Mouse (Mus musculus): ENCODE results near the gene Fancc. TPM values are rescaled to one million over a fixed set of nuclear protein-coding genes. Genes with fewer than 3 reads are reported as not detected.

Fancc gene
- polyA plus RNA-seq, 1 experiment from 2014 or later: 21.8 TPM

DNA sequence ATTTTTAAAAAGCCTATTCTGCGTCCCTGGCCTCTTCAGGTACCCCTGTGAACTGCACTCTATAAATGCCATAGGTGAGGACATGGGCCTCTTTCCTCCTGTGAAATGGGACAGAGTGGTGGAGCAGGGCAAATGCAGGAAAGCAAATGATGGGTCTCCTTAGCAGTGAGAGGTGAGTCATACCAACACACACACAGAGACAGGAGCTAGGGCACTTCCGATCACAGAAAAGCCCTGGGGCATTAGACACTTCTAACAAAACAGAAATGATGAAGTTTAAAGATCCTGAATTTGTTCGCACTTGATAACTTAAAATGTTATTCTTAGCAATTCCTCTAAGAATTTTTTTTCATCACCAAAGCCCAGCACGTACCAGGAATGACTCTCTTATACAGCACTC lies 157.1 kb downstream of the Fancc start:
- H3K27ac ChIP-seq (replicated peaks; ENCODE audit: low read depth, low read length): no peak overlapping the region
- WGBS: 78% methylated on average over 4 of the region's 4 CpGs
- DNase-seq (ENCODE audit: low spot score) (no peak), ATAC-seq (replicated peaks; ENCODE audit: insufficient number of reproducible peaks, low FRiP score, low TSS enrichment, low read depth) (no peak)
- H3K36me3 ChIP-seq (replicated peaks; ENCODE audit: control insufficient read depth, insufficient read depth, low read depth, low read length): no peaks in the 10 kb centered on the region
- no peaks in the 10 kb centered on the region for H3K27me3 ChIP-seq (ENCODE audit: control insufficient read depth, insufficient read depth, low read length)
- no peaks in the 10 kb centered on the region; the same call in 1 of the 2 replicates for H3K4me1 ChIP-seq (ENCODE audit: control insufficient read depth, insufficient read depth, low read length)
- H3K9ac ChIP-seq (replicated peaks; ENCODE audit: low read length): no peak overlapping the region
- H3K4me3 ChIP-seq (ENCODE audit: low read depth, low read length): no peak overlapping the region
- H3K9me3 ChIP-seq (replicated peaks; ENCODE audit: control insufficient read depth, low read length): no peaks in the 10 kb centered on the region
- H3K4me2 ChIP-seq (ENCODE audit: low read depth, low read length): no peak overlapping the region

DNA sequence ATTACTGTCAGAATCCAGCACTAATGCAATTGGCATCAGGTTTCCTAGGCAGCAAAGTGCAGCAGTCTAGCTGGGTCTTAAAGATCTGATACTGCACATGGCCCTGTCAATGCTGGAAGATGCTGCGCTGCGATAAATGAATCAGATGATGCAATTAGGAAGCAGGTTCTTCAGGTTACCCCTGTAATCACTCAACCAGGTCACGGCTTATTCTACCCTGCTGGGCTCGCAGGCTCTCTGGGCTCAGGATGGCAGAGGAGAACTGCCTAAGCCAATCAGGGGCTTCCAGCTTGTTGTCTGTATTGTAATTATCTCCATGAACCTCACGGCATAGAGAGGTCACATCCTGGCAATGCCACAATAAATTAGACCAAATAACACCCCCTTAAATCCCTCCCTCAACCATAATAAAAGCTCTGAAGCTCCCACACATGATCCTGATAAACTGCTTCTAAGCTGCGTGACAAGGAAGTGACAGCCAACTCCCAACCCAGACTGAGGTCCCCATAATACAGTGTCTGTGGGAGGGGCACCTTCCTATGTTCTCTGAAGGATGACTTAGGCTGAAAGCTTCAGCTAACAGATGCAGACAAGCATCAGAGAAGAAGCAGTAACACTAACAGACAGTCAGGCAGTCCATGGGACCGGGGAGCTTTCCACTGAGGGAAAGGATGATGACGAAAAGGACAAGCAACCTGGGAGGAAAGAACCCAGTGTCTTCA lies 159.7 kb downstream of the Fancc start:
- peak; percentile 59 for ATAC-seq (replicated peaks; ENCODE audit: insufficient number of reproducible peaks, low FRiP score, low TSS enrichment, low read depth)
- H3K4me3 ChIP-seq (ENCODE audit: low read depth, low read length): no peak overlapping the region

DNA sequence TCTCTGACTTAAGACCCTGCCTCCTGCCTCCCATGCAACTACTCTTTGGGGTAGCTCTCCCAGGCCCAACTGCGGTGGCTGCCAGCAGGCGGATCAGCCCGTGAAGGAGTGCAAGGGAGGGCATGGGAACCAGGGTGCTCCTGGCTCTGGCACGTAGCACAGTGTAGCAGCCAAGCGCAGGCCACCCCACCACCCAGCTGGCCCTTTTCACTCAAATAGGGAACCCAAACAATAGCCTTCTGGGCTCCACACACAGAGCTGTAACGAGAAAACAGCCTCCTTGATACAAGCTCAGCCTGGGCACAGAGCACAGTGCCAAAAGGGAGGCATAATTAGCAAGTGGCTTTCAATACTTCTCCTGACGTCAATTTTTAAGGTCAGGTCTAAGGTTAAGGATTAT lies 160.7 kb downstream of the Fancc start:
- 49% methylated on average over 7 of the region's 7 CpGs for WGBS
- Histone ChIP-seq H3K4me3 (ENCODE audit: low read depth, low read length) (no peak overlapping the region), H3K4me2 (ENCODE audit: low read depth, low read length) (no peak overlapping the region), H3K4me1 (ENCODE audit: control insufficient read depth, insufficient read depth, low read length) (no peaks in the 10 kb centered on the region; the same call in none of the 2 replicates), H3K27ac (replicated peaks; ENCODE audit: low read depth, low read length) (peak overlapping the region; percentile 31; the same call in 1 of the 2 replicates), H3K9me3 (replicated peaks; ENCODE audit: control insufficient read depth, low read length) (no peaks in the 10 kb centered on the region), H3K9ac (replicated peaks; ENCODE audit: low read length) (no peak overlapping the region), H3K36me3 (replicated peaks; ENCODE audit: control insufficient read depth, insufficient read depth, low read depth, low read length) (no peaks in the 10 kb centered on the region), H3K27me3 (ENCODE audit: control insufficient read depth, insufficient read depth, low read length) (no peaks in the 10 kb centered on the region)
- ATAC-seq (replicated peaks; ENCODE audit: insufficient number of reproducible peaks, low FRiP score, low TSS enrichment, low read depth) (peak; percentile 54; the same call in 1 of the 2 replicates), DNase-seq (ENCODE audit: low spot score) (peak; percentile 18)

More for the DNA sequence above, 159.7 kb downstream of the Fancc start:
- H3K36me3 ChIP-seq (replicated peaks; ENCODE audit: control insufficient read depth, insufficient read depth, low read depth, low read length): no peaks in the 10 kb centered on the region
- WGBS: 33% methylated on average over 8 of the region's 8 CpGs
- H3K27me3 ChIP-seq (ENCODE audit: control insufficient read depth, insufficient read depth, low read length): no peaks in the 10 kb centered on the region
- no peaks in the 10 kb centered on the region for H3K9me3 ChIP-seq (replicated peaks; ENCODE audit: control insufficient read depth, low read length)
- H3K9ac ChIP-seq (replicated peaks; ENCODE audit: low read length): no peak overlapping the region
- DNase-seq (ENCODE audit: low spot score): peak; percentile 71
- H3K27ac ChIP-seq (replicated peaks; ENCODE audit: low read depth, low read length): peak overlapping the region; percentile 41; the same call in 1 of the 2 replicates
- no peaks in the 10 kb centered on the region; the same call in none of the 2 replicates for H3K4me1 ChIP-seq (ENCODE audit: control insufficient read depth, insufficient read depth, low read length)
- no peak overlapping the region for H3K4me2 ChIP-seq (ENCODE audit: low read depth, low read length)

DNA sequence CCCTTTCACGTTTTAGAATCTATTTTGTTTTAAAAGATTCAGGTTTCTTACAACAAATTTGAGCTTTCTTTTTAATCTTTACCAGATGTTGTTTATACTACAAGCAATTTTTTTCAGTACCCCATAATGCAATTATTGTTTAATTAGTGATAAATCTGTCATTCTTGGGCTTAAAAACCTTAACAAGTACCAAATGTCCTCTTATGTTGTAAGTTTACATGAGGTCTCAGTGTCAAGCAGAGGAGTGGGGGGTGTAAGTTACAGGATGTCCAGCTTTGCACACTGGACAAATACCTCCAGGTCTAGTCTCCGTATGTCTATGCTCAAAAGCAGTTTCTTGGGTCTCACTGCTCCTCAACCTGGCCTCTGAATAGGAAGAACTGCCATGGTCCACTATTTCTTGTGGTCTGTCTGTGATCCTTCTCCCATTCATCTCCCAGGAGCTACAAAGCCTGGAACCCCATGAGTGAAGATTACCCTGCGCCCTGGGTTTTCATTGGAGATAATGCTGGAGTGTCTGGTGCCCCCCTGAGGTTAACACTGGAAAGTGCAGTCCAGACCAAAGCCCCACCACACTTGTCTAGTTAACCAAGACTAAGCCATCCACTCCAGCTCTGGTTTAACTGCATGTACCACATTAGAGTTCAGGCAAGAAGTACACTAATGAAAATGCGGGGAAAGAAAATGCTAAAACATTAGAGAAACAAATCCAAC lies 161.5 kb downstream of the Fancc start:
- H3K4me1 ChIP-seq (ENCODE audit: control insufficient read depth, insufficient read depth, low read length): no peaks in the 10 kb centered on the region; the same call in none of the 2 replicates
- peak overlapping the region; percentile 31 for H3K27ac ChIP-seq (replicated peaks; ENCODE audit: low read depth, low read length)
- no peaks in the 10 kb centered on the region for H3K36me3 ChIP-seq (replicated peaks; ENCODE audit: control insufficient read depth, insufficient read depth, low read depth, low read length)
- no peak overlapping the region for H3K4me2 ChIP-seq (ENCODE audit: low read depth, low read length)
- ATAC-seq (replicated peaks; ENCODE audit: insufficient number of reproducible peaks, low FRiP score, low TSS enrichment, low read depth) (peak; percentile 31; the same call in 1 of the 2 replicates), DNase-seq (ENCODE audit: low spot score) (peak; percentile 75)
- no peak overlapping the region for H3K9ac ChIP-seq (replicated peaks; ENCODE audit: low read length)
- H3K4me3 ChIP-seq (ENCODE audit: low read depth, low read length): no peak overlapping the region
- no peaks in the 10 kb centered on the region for H3K27me3 ChIP-seq (ENCODE audit: control insufficient read depth, insufficient read depth, low read length)
- H3K9me3 ChIP-seq (replicated peaks; ENCODE audit: control insufficient read depth, low read length): no peaks in the 10 kb centered on the region
- 38% methylated on average over 4 of the region's 4 CpGs for WGBS

DNA sequence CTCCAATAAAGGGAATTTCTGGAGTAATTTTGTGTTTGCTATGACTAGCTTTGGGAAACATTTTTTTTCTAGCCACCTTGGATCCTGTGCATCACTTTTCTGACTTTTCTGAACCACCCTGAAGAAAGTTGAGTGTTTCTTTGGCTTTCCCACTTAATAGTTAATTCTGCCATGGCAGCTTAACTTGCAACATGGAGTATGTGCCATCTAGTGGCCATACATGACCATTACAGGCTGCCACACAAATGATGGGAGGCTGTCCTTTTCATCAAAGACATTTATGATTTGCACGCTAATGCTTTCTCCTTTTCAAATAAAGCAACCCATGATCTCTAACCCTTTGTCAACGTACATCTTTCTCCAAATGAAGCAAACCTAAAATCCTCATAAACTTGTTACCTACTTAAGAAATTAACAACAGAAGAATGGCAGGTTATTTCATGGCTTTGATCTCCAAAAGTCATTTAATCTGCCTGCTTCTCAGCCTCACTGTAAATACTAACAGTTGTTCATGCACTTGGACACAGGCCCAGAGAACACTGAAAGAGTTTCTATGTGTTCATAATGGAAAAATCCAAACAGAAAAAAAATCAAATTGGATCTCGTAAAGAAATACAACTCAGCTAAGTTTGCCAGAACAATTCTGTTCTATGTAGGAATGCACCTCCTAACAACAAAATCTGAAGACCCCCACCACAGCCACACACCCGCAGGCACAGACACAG lies 164.3 kb downstream of the Fancc start:
- no peak overlapping the region for H3K4me2 ChIP-seq (ENCODE audit: low read depth, low read length)
- no peak overlapping the region for H3K9ac ChIP-seq (replicated peaks; ENCODE audit: low read length)
- no peaks in the 10 kb centered on the region for H3K36me3 ChIP-seq (replicated peaks; ENCODE audit: control insufficient read depth, insufficient read depth, low read depth, low read length)
- ATAC-seq (replicated peaks; ENCODE audit: insufficient number of reproducible peaks, low FRiP score, low TSS enrichment, low read depth) (no peak), DNase-seq (ENCODE audit: low spot score) (peak; percentile 82)
- H3K4me3 ChIP-seq (ENCODE audit: low read depth, low read length): no peak overlapping the region
- no peaks in the 10 kb centered on the region; the same call in none of the 2 replicates for H3K4me1 ChIP-seq (ENCODE audit: control insufficient read depth, insufficient read depth, low read length)
- no peaks in the 10 kb centered on the region for H3K27me3 ChIP-seq (ENCODE audit: control insufficient read depth, insufficient read depth, low read length)
- 45% methylated on average over 4 of the region's 4 CpGs for WGBS
- no peak overlapping the region for H3K27ac ChIP-seq (replicated peaks; ENCODE audit: low read depth, low read length)
- H3K9me3 ChIP-seq (replicated peaks; ENCODE audit: control insufficient read depth, low read length): no peaks in the 10 kb centered on the region

DNA sequence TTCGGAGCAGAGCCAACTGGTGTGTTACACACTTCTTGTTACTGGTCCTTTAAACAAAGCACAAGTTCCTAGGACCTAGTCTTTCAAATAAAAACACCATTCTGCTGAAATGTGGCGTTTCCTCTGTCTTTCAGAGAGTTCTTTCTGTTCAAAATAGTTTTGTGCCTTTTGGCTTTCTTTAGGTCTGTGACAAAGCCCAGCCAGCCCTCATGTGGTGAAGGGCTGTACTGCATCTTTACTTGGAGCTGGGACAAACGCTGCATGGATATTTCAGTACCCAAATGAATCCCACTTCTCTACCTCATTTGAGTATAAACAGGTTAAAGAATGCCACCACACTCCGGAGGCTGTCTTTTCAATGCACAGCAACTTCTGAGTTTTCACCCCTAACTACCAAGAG lies 165.7 kb downstream of the Fancc start:
- Histone ChIP-seq H3K9me3 (replicated peaks; ENCODE audit: control insufficient read depth, low read length) (no peaks in the 10 kb centered on the region), H3K27me3 (ENCODE audit: control insufficient read depth, insufficient read depth, low read length) (no peaks in the 10 kb centered on the region), H3K4me1 (ENCODE audit: control insufficient read depth, insufficient read depth, low read length) (no peaks in the 10 kb centered on the region; the same call in 1 of the 2 replicates), H3K4me2 (ENCODE audit: low read depth, low read length) (no peak overlapping the region), H3K9ac (replicated peaks; ENCODE audit: low read length) (no peak overlapping the region), H3K4me3 (ENCODE audit: low read depth, low read length) (no peak overlapping the region), H3K27ac (replicated peaks; ENCODE audit: low read depth, low read length) (no peak overlapping the region), H3K36me3 (replicated peaks; ENCODE audit: control insufficient read depth, insufficient read depth, low read depth, low read length) (no peaks in the 10 kb centered on the region)
- 40% methylated on average over 4 of the region's 4 CpGs for WGBS
- DNase-seq (ENCODE audit: low spot score) (peak; percentile 84), ATAC-seq (replicated peaks; ENCODE audit: insufficient number of reproducible peaks, low FRiP score, low TSS enrichment, low read depth) (no peak)

DNA sequence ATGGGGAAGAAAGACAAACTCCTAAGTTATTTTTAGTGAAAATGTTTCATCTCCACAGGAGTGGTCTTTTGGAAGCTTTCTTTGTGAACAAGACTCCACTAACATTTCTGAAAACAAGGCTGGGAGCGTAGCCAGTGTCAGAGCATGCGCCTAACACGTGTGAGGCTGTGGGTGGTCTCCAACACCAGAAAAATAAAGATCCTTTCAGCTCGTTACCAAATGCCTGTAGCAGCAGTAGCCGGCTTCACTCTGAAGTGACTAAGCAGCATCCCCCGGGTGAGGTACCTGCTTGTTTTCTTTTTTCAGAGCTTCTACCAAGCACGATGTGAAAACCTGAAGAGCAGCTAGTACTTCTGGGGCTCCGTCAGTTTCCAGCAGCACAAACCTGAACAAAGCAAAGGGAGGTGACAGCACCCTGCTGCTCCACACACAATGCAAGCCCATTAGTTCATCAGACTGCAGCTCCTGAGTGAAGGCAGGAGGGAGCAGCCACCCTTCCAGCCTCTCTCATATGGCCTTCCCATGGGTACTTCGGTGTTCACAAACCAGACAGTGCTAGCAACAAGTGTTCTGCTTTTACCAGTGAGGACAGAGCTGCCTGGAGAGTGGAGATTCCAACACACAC lies 166.7 kb downstream of the Fancc start:
- Histone ChIP-seq H3K9me3 (replicated peaks; ENCODE audit: control insufficient read depth, low read length) (no peaks in the 10 kb centered on the region), H3K36me3 (replicated peaks; ENCODE audit: control insufficient read depth, insufficient read depth, low read depth, low read length) (no peaks in the 10 kb centered on the region), H3K27me3 (ENCODE audit: control insufficient read depth, insufficient read depth, low read length) (no peaks in the 10 kb centered on the region), H3K4me1 (ENCODE audit: control insufficient read depth, insufficient read depth, low read length) (no peaks in the 10 kb centered on the region; the same call in 1 of the 2 replicates), H3K27ac (replicated peaks; ENCODE audit: low read depth, low read length) (no peak overlapping the region), H3K9ac (replicated peaks; ENCODE audit: low read length) (no peak overlapping the region; the same call in 1 of the 2 replicates), H3K4me3 (ENCODE audit: low read depth, low read length) (no peak overlapping the region), H3K4me2 (ENCODE audit: low read depth, low read length) (no peak overlapping the region)
- ATAC-seq (replicated peaks; ENCODE audit: insufficient number of reproducible peaks, low FRiP score, low TSS enrichment, low read depth) (no peak), DNase-seq (ENCODE audit: low spot score) (peak; percentile 51)
- 26% methylated on average over 9 of the region's 9 CpGs for WGBS

All from embryonic facial prominence, embryonic 11.5 days (tissue).